Mouse (Mus musculus): Measurements from ENCODE around the gene Plekhg1.

GRCm38 (mm10) chr10:3914104-3914503 lies 173.9 kb downstream of the Plekhg1 start:
- TF ChIP-seq CTCF (conservative IDR thresholded peaks at IDR 0.05; ENCODE audit: insufficient read depth, insufficient read length, low read depth, low read length) (no peak), POLR2A (IDR thresholded peaks at IDR 0.05; ENCODE audit: low read depth, low read length) (no peak)

All from kidney, adult 2 months (tissue).